ENCODE assay signal across 8 mouse cellular contexts in the genomic region with DNA sequence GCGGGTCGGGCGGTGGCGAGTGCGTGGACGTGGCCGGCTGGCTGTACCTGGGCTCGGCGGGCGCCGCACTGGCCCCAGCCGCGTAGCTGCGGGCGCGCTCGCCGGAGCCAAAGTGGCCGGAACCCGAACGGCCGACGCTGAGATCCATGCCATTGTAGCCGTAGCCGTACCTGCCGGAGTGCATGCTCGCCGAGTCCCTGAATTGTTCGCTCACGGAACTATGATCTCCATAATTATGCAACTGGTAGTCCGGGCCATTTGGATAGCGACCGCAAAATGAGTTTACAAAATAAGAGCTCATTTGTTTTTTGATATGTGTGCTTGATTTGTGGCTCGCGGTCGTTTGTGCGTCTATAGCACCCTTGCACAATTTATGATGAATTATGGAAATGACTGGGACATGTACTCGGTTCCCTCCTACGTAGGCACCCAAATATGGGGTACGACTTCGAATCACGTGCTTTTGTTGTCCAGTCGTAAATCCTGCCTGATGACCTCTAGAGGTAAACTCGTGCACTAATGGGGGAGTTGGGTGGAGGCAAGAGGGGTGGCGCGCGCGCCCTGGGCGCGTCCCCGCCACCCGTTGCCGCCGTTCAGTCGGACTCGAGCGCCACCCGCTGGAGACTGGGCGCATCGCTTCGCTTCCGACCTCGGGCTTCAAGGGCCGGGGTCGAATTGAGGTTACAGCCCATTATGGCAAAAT. TPM values are rescaled to one million over a fixed set of nuclear protein-coding genes. Genes with fewer than 3 reads are reported as not detected.
DNase-seq lines count a peak whose midpoint lies in the region; ATAC-seq and TF ChIP-seq lines count a peak whose summit lies in the region.

Hoxa5 (minus strand) TSS at position 538 of the 703 bp plus-strand sequence.

- H3K27me3 ChIP-seq in ES-Bruce4 (ENCODE audit: control insufficient read depth, insufficient read depth, low read length, poor library complexity, severe bottlenecking), result peaks cover 32% of the 10 kb centered on the region
- peaks cover 41% of the 10 kb centered on the region for H3K27me3 ChIP-seq in hindbrain, embryonic 16.5 days (replicated peaks; ENCODE audit: control insufficient read depth, insufficient read depth, low read length)
- peaks cover 100% of the 10 kb centered on the region for H3K27me3 ChIP-seq in liver, embryonic 12.5 days (replicated peaks)
- no peaks in the 10 kb centered on the region for H3K27me3 ChIP-seq in neural tube, embryonic 12.5 days (replicated peaks)
- peaks cover 17% of the 10 kb centered on the region for H3K27me3 ChIP-seq in cerebellum, adult 2 months (ENCODE audit: control insufficient read depth, insufficient read depth, low read length)

- no peak; the same call in 1 of the 2 replicates for TF ChIP-seq EP300 in ES-Bruce4 (IDR thresholded peaks at IDR 0.05; ENCODE audit: insufficient read depth, low read depth, low read length)

- no peak for TF ChIP-seq POLR2A in ES-Bruce4 (IDR thresholded peaks at IDR 0.05; ENCODE audit: insufficient read depth, low read length)
- no peak for TF ChIP-seq POLR2A in cerebellum, adult 2 months (IDR thresholded peaks at IDR 0.05; ENCODE audit: borderline replicate concordance, insufficient read depth, low read length)

- peak within 1 kb of the TSS; percentile 72 for H3K4me3 ChIP-seq in ES-Bruce4 (ENCODE audit: low read depth, low read length)
- peak within 1 kb of the TSS; percentile 48 for H3K4me3 ChIP-seq in hindbrain, embryonic 16.5 days (ENCODE audit: low read length)
- H3K4me3 ChIP-seq in liver, embryonic 12.5 days, result peak within 1 kb of the TSS; percentile 53
- H3K4me3 ChIP-seq in neural tube, embryonic 12.5 days, result peak within 1 kb of the TSS; percentile 92
- no peak within 1 kb of the TSS for H3K4me3 ChIP-seq in cerebellum, adult 2 months (replicated peaks; ENCODE audit: insufficient read depth, low read depth, low read length)

- H3K9me3 ChIP-seq in ES-Bruce4 (replicated peaks; ENCODE audit: control insufficient read depth, insufficient read depth, low read length, poor library complexity, severe bottlenecking), result no peaks in the 10 kb centered on the region
- no peaks in the 10 kb centered on the region for H3K9me3 ChIP-seq in hindbrain, embryonic 16.5 days (ENCODE audit: control insufficient read depth, low read length)
- no peaks in the 10 kb centered on the region for H3K9me3 ChIP-seq in liver, embryonic 12.5 days (replicated peaks)
- no peaks in the 10 kb centered on the region for H3K9me3 ChIP-seq in neural tube, embryonic 12.5 days

- H3K36me3 ChIP-seq in ES-Bruce4 (ENCODE audit: control insufficient read depth, insufficient read depth, low read length, poor library complexity, severe bottlenecking), result no peaks in the 10 kb centered on the region
- H3K36me3 ChIP-seq in hindbrain, embryonic 16.5 days (ENCODE audit: control insufficient read depth, insufficient read depth, low read length), result no peaks in the 10 kb centered on the region
- no peaks in the 10 kb centered on the region for H3K36me3 ChIP-seq in liver, embryonic 12.5 days
- peaks cover 48% of the 10 kb centered on the region for H3K36me3 ChIP-seq in neural tube, embryonic 12.5 days

- TF ChIP-seq CTCF in ES-Bruce4 (IDR thresholded peaks at IDR 0.05; ENCODE audit: low read depth, low read length), result peak; percentile 82
- TF ChIP-seq CTCF in cerebellum, adult 2 months (IDR thresholded peaks at IDR 0.05; ENCODE audit: borderline replicate concordance, insufficient read depth, low read depth, low read length), result no peak

- peak within 1 kb of the TSS; percentile 48 for H3K4me2 ChIP-seq in hindbrain, embryonic 16.5 days (ENCODE audit: low read length)
- H3K4me2 ChIP-seq in liver, embryonic 12.5 days, result peak within 1 kb of the TSS; percentile 68
- H3K4me2 ChIP-seq in neural tube, embryonic 12.5 days (replicated peaks), result peak within 1 kb of the TSS; percentile 99

- H3K9ac ChIP-seq in ES-Bruce4 (ENCODE audit: low read depth, poor library complexity, severe bottlenecking), result peak within 1 kb of the TSS; percentile 43
- peak within 1 kb of the TSS; percentile 68 for H3K9ac ChIP-seq in hindbrain, embryonic 16.5 days (ENCODE audit: low read depth, low read length)
- peak within 1 kb of the TSS; percentile 61 for H3K9ac ChIP-seq in liver, embryonic 12.5 days
- H3K9ac ChIP-seq in neural tube, embryonic 12.5 days, result peak within 1 kb of the TSS; percentile 100

- WGBS in hindbrain, embryonic 16.5 days, result under 1% methylated on average over 65 of the region's 65 CpGs
- under 1% methylated on average over 64 of the region's 65 CpGs for WGBS in liver, embryonic 12.5 days (ENCODE audit: insufficient replicate concordance)
- WGBS in neural tube, embryonic 12.5 days, result under 1% methylated on average over 65 of the region's 65 CpGs
- WGBS in cerebellum, adult 2 months, result 2% methylated on average over 65 of the region's 65 CpGs

- no peaks in the 10 kb centered on the region for H3K4me1 ChIP-seq in ES-Bruce4 (ENCODE audit: control insufficient read depth, insufficient read depth, low read length)
- no peaks in the 10 kb centered on the region for H3K4me1 ChIP-seq in hindbrain, embryonic 16.5 days (ENCODE audit: control insufficient read depth, insufficient read depth, low read depth, low read length)
- peaks cover 8% of the 10 kb centered on the region; the same call in 1 of the 2 replicates for H3K4me1 ChIP-seq in liver, embryonic 12.5 days
- H3K4me1 ChIP-seq in neural tube, embryonic 12.5 days, result peaks cover 78% of the 10 kb centered on the region
- no peaks in the 10 kb centered on the region for H3K4me1 ChIP-seq in cerebellum, adult 2 months (ENCODE audit: control insufficient read depth, insufficient read depth, low read length)

- peak in 1 of 2 experiments; percentile 78 for DNase-seq in adrenal gland, postnatal 4 days (ENCODE audit: low spot score in 2 of 2)
- peak; percentile 65 to 71 for DNase-seq in gastrocnemius, adult 8-10 months (ENCODE audit: low spot score in 2 of 2)
- no peak for DNase-seq in layer of hippocampus, postnatal 10 days (ENCODE audit: low spot score in 2 of 2)
- DNase-seq in cerebellum, adult 2 months, result no peak

- no peak within 1 kb of the TSS for H3K27ac ChIP-seq in ES-Bruce4 (ENCODE audit: insufficient read depth, low read length)
- peak within 1 kb of the TSS; percentile 88 for H3K27ac ChIP-seq in hindbrain, embryonic 16.5 days (ENCODE audit: low read depth, low read length)
- no peak within 1 kb of the TSS for H3K27ac ChIP-seq in liver, embryonic 12.5 days
- peak within 1 kb of the TSS; percentile 99 for H3K27ac ChIP-seq in neural tube, embryonic 12.5 days
- H3K27ac ChIP-seq in cerebellum, adult 2 months (ENCODE audit: insufficient read depth, low read length), result no peak within 1 kb of the TSS

- peak; percentile 78 for ATAC-seq in hindbrain, embryonic 16.5 days
- no peak for ATAC-seq in liver, embryonic 12.5 days
- ATAC-seq in neural tube, embryonic 12.5 days (ENCODE audit: low FRiP score, low read depth), result peak; percentile 55

RNA-seq across cellular contexts. Expression of gene Hoxa5, which starts in this region (rescaled TPM):
- polyA plus RNA-seq in ES-Bruce4 (2011; ENCODE audit: insufficient read depth, insufficient read length, low read depth, missing spikeins), result not detected in 2 replicates
- total RNA-seq in adrenal gland, postnatal 4 days (2021), result 10 to 100 TPM; 25.9 TPM
- total RNA-seq in gastrocnemius, adult 8-10 months (2022), result 1 to 10 TPM; 1.2 to 1.9 (median 1.5) TPM
- 85.9 and 106 TPM in 2 replicates for polyA plus RNA-seq in hindbrain, embryonic 16.5 days (2015; fragmentation: Nextera tagmentation; extraction: Ambion mirVana)
- 2.1 and 3.1 TPM in 2 replicates for polyA plus RNA-seq in liver, embryonic 12.5 days (2016; fragmentation: Nextera tagmentation; extraction: Ambion mirVana)
- polyA plus RNA-seq in neural tube, embryonic 12.5 days (2016; fragmentation: Nextera tagmentation; extraction: Ambion mirVana), result 72.6 and 76.1 TPM in 2 replicates
- total RNA-seq in layer of hippocampus, postnatal 10 days (2021), result not detected
- polyA plus RNA-seq in cerebellum, adult 2 months (2012; rRNA removed), result 4.6 and 6.0 TPM in 2 replicates

Comparison
In these comparisons a context has a peak if more than half of its experiments do, and no peak if none do; other contexts are left out.
1. RNA of gene Hoxa5 (total RNA-seq): 25.9 TPM in adrenal gland, postnatal 4 days; 1.2 to 1.9 TPM in gastrocnemius, adult 8-10 months and not detected in layer of hippocampus, postnatal 10 days; every median in the first group is over 4 times any median in the second.
2. RNA of gene Hoxa5 (polyA plus RNA-seq): 85.9 to 106 TPM in hindbrain, embryonic 16.5 days and 72.6 to 76.1 TPM in neural tube, embryonic 12.5 days; 4.6 to 6.0 TPM in cerebellum, adult 2 months, 2.1 to 3.1 TPM in liver, embryonic 12.5 days and not detected in ES-Bruce4; every median in the first group is over 10 times any median in the second.
3. H3K27ac ChIP-seq: peak in hindbrain, embryonic 16.5 days (single experiment) and neural tube, embryonic 12.5 days (single experiment); none in ES-Bruce4 (single experiment), liver, embryonic 12.5 days (single experiment) and cerebellum, adult 2 months (single experiment).
4. H3K9ac ChIP-seq: peak in every context shown above with its lines; median percentile 100 in neural tube, embryonic 12.5 days; 68 in hindbrain, embryonic 16.5 days; 61 in liver, embryonic 12.5 days; 43 in ES-Bruce4.
5. DNase-seq: peak in gastrocnemius, adult 8-10 months (2 of 2); none in layer of hippocampus, postnatal 10 days (0 of 2) and cerebellum, adult 2 months (0 of 2).
6. H3K4me2 ChIP-seq: peak in every context shown above with its lines; median percentile 99 in neural tube, embryonic 12.5 days; 68 in liver, embryonic 12.5 days; 48 in hindbrain, embryonic 16.5 days.